Mouse (Mus musculus) embryo, embryonic 11 days (tissue): ENCODE measurements at regions not wholly inside any gene's neighbourhood (a gene's known extent, or its start where the extent isn't known, plus 50 kb on each side); places are given as distances from the start of the nearest gene placed in this dataset.

Experiments used
- DNase-seq: peaks from one replicate; pipeline ENCODE4 v3.0.0-alpha.2; 2015

DNA sequence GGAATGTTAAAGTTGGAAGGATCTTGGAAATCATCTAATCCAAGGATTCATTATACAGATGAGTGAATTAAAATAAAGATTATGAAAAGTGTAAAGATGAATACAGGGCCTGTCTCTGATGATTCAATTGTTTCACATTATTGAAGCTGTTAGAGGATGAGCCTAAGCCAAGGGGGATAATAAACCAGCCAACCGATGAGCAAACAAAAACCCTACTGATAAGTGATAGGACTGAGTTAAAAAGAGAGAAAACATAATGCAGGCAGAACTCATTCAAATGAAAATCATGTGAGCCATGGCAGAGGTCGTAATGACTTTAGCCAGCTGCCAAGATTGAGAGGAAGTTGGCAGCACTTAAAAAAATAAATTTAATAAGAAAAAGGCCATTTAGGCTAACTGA lies 772.6 kb downstream of the Hace1 start:
- no peak for DNase-seq

DNA sequence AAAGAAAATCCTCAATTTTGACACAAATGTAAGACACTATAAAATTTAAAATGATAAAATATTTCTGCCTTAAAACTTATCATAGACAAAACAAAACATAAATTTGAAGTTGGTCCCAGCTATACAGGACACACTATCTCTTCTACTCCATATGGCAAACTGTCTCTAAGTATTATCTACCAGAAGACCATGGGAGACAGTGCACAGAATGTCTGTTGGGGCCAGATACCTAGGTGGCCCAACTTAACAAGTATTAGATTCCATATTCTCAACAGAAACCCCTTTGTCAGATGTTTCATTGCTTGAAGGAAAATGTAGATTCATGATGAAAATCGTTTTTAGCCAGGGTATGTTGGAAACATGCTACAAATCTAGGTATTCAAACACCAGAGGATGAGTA lies 779.1 kb downstream of the Hace1 start:
- no peak for DNase-seq

DNA sequence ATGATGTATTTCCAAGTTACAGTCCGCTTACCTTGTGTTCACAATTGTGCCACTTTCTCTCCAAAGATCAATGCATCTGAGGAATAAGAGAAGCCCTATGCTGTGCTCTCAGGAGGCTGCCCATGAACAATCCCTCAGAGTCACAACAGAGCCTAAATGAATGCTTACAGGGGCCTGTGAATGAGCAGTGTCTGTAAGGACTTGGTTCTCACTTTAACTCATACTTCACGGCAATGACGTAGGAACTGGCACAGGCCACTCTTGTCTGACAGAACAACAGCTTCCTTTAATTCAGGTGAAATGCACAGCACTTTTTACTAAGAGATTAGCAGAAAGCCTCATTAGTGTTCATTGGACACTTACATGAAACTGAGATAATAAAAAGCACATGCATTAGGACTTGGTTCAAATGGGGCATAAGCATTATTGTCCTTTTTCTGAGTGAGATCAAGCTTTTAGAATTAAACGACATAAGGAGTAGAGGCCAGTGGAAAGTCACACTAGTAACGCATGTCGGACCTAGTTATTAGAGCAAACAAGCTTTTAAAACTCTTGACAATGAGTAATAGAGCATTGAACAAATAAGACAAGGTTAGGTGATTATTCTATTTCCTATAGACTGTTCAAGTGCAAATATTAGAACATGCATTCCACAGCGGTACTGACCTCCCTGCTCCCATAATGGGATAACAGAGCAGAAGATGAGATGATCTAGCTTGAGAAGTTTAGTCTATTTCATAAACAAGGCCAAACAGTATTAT lies 796.3 kb downstream of the Hace1 start:
- DNase-seq, result no peak

DNA sequence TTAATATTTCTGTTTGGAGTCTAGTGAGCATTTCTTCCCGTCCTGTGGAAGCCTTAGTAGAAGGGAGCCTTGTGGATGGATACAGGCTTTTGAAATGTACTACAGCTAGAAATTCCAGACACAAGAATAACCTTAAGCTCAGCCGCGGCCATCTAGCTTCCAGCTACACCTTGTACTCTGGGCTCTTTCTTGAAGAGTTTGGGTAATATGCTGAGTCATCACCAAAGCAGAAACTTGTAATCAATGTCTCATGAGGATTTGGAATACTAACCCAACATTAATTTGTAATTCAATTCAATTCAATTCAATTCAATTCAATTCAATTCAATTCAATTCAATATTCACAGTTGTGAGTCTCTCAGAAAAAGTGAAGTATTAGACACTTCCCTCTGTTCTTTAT lies 797.0 kb downstream of the Hace1 start:
- DNase-seq, result no peak

DNA sequence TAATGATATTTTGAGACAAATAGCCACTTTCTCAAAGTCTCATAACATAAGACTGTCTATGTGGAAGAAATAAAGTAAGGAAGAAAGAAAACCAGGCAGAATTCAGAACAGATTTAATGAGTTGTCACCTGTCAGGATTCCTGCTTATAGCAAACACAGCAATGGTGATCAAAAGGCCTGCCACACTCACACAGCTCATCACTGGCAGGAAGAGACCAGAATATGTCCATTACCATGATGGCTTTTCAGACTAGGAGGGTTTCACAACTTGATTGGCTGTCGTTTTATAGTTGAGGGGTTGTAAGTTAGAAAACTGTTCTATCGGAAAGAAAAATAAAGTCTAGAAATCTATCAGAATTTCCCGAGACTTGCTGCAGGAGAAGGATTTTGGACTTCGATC lies 819.5 kb downstream of the Hace1 start:
- DNase-seq, result no peak

DNA sequence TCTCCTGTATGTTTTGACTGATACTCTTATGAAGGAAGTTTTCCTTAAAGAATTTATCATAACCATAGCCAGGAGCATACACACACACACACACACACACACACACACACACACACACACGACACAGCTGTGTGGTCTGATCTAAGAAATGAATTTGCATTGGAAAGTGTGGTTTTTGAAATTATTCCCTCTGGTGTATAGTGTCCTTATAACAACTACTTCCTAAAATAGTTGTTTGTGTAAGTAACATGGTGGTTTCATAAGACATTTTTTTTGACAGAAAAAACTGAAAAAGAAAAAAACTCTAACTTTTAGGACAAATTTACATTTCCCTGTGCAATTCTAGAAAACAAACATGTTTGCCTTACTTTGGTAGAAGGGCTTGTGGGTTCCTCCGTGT lies 826.3 kb downstream of the Hace1 start:
- DNase-seq, result no peak
